Mouse (Mus musculus) cortical plate, adult 2 months (tissue): ENCODE data around the gene Styk1.

ENCODE experiments used
- CTCF ChIP-seq: fragments of 200-500 bp; IDR thresholded peaks from 2 replicates; pipeline ENCODE4 v1.5.1; 2011; ENCODE audit warnings: mild to moderate bottlenecking, control low read depth, low read length; ENCODE audit not compliant: insufficient read depth; ENCODE audit errors: extremely low read depth
- POLR2A ChIP-seq: fragments of 200-500 bp; IDR thresholded peaks from 2 replicates; pipeline ENCODE4 v1.6.1; 2011; ENCODE audit warnings: mild to moderate bottlenecking, low read length, control low read depth; ENCODE audit not compliant: insufficient read depth; ENCODE audit errors: extremely low read depth

GRCm38 (mm10) chr6:131327076-131327475, 26.3 kb downstream of the Styk1 start:
- TF ChIP-seq CTCF: no peak
- no peak for TF ChIP-seq POLR2A
